Mouse (Mus musculus): ENCODE results near the gene Atf7ip. TPM values are rescaled to one million over a fixed set of nuclear protein-coding genes. Genes with fewer than 3 reads are reported as not detected.

Atf7ip gene
- total and polyA plus RNA-seq, 2 experiments = 5.2 to 14.9 TPM

- TF ChIP-seq POLR2A (IDR thresholded peaks at IDR 0.05; ENCODE audit: extremely low read depth, insufficient read depth, low read length) (no peak), CTCF (IDR thresholded peaks at IDR 0.05; ENCODE audit: low read depth, low read length) (no peak)
- Histone ChIP-seq H3K4me1 (ENCODE audit: control insufficient read depth, insufficient read depth, low read length) (peaks cover 3% of the 10 kb centered on the region; the same call in 1 of the 2 replicates), H3K27me3 (ENCODE audit: control insufficient read depth, insufficient read depth, low read length) (no peaks in the 10 kb centered on the region), H3K4me3 (ENCODE audit: insufficient read depth, low read depth, low read length) (no peak overlapping the region), H3K27ac (replicated peaks; ENCODE audit: insufficient read depth, low read depth, low read length) (no peak overlapping the region), H3K36me3 (ENCODE audit: control insufficient read depth, insufficient read depth, low read length) (no peaks in the 10 kb centered on the region), H3K79me2 (ENCODE audit: control insufficient read depth, insufficient read depth, low read length) (no peaks in the 10 kb centered on the region; the same call in 1 of the 2 replicates), H3K9ac (ENCODE audit: low read depth, low read length) (no peak overlapping the region)
- WGBS = 92% methylated on average over 9 of the region's 9 CpGs
- DNase-seq (ENCODE audit: extremely low read depth, low read depth, low spot score) = no peak
Measured at GRCm38 (mm10) chr6:136659226-136659625, 153.3 kb downstream of the Atf7ip start.

Other genes with a start within 250 kb of the Atf7ip start
- gene Gm8994, start 178.6 kb upstream of the Atf7ip start, total RNA-seq (2014; rRNA removed) = not detected in 2 replicates
- gene Gm8994, start 178.6 kb upstream of the Atf7ip start, polyA plus RNA-seq (2012; rRNA removed) = not detected in 2 replicates
- gene E330021D16Rik, start 90.6 kb upstream of the Atf7ip start, total RNA-seq (2014; rRNA removed) = not detected in 2 replicates
- gene E330021D16Rik, start 90.6 kb upstream of the Atf7ip start, polyA plus RNA-seq (2012; rRNA removed) = 0.07 TPM in 1 of 2 replicates, not detected in the other
- 30.5 and 53.5 TPM in 2 replicates for gene Plbd1, start 155.8 kb downstream of the Atf7ip start, total RNA-seq (2014; rRNA removed)
- gene Plbd1, start 155.8 kb downstream of the Atf7ip start, polyA plus RNA-seq (2012; rRNA removed) = 27.5 and 31.4 TPM in 2 replicates